Mouse (Mus musculus) right cerebral cortex, postnatal 36 days (tissue): Measurements from ENCODE around the gene Cdcp1.

Experiments
- DNase-seq, 2 experiments: peaks; one replicate each; pipeline ENCODE4 v3.0.0; 2022; ENCODE audit warnings: low spot score in 2 of 2, mixed read lengths in 1 of 2

Gene Cdcp1

DNA sequence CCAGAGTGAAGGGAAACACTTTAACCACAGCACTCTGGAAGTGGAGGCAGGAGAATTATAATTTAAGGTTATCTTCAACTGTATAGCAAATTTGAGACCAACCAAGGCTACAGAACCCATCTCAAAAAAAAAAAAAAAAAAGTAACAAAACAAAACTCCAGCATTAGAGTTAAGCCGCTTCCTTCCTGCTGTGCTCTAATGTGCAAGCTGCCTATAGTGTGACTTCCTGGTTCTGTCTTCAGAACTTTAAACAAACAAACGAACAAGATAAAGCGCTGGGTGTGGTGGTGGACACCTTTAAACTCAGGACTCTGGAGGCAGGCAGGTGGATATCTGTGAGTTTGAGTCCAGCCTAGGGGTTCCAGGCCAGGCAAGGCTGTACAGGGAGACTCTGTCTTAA, 63.8 kb downstream of the Cdcp1 start:
- no peak for DNase-seq

DNA sequence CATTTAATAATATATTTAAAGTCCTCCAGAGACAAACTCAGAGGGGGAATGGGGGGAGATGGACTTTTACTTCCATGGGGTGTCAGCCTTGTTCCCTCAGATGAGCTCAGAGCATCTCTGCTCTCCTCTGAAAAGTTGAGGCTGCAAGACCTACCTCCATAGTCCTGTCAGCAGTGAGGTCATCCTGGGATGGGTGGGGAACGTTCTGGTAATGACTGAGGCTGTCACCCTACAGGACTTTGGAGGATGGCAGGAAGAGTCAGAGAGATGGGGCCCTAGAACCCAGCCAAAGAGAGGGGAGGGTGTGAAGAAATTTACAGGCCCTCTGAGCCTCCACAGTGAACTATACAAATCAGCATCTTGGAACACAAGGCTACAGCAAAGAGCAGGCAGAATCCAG, 64.3 kb downstream of the Cdcp1 start:
- DNase-seq: no peak

GRCm38 (mm10) chr9:123150241-123151020, 65.4 kb downstream of the Cdcp1 start, which contains the start of gene Clec3b:
Gene Clec3b, plus strand, starts transcription at chr9:123150946.
- no peak for DNase-seq

DNA sequence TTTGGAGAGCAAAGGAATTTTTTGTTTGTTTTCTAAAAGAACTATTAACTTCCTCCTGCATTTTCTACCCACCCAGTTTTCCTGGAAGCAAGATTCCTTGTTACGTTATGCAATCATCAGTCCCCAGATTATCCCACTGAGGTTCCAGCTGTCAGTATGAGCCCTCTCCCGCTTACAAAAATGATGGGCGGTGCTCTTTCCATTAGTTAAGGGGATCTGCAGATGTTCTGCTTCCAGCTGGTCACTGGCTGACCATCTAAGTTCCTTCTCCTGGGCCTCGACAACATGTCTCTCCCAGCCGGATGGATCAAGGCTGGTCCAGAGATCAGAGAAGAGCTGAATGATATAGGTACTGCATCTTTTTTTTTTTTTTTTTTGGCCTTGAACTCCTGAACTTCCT, 67.4 kb downstream of the Cdcp1 start:
- no peak for DNase-seq

- no peak for DNase-seq
Measured at GRCm38 (mm10) chr9:123139887-123140614, 75.8 kb downstream of the Cdcp1 start.

GRCm38 (mm10) chr9:123138891-123139474, 76.9 kb downstream of the Cdcp1 start:
- no peak for DNase-seq

GRCm38 (mm10) chr9:123136953-123137682, 78.7 kb downstream of the Cdcp1 start:
- DNase-seq: no peak

DNA sequence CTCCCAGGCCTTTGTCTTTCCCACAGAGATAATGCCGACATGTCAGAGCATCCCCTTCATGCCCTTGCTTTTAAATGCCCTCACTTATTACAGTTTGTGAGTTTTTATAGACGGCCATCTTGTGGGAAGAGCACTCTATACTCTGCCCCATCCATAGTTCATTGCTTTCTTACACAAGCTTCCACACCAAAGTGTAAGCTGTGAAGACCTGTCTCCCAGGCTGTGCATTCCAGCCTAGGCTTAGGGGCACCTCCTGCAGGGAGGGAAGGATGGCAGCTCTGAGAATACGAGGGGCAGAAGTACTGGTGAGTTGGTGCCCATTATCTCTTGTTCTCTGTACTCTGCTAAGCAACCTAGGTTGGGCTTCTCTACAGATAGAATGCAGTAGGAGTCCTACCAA, 82.8 kb downstream of the Cdcp1 start:
- DNase-seq: no peak

- DNase-seq: no peak
Measured at GRCm38 (mm10) chr9:123127663-123128062, 88.2 kb downstream of the Cdcp1 start.

DNA sequence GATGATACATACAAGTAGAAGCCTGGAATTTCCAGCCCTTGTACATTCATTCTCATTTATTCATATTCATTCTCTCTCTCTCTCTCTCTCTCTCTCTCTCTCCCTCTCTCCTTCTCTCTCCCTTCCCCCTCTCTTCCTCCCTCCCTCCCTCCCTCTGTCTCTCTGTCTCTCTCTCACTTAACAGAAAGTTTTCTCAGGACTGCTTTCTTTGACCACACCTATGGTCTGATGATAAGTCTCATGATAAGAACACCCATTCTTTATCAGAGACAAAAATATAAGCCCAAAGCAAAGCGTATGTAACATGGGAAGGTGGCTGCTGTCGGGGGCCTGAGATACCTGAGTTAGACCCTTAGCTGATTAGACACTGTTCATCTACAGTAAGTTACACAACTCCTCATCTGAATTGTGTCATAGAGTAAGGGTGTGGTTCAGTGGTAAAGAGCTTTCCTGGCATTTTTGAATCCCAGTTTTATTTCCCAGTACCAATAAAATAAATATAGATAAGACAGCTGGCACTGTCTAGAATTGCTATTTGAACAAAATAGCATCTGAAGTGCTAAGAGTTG, 91.3 kb downstream of the Cdcp1 start:
- DNase-seq: no peak

- DNase-seq: no peak
Measured at GRCm38 (mm10) chr9:123123571-123124412, 92.0 kb downstream of the Cdcp1 start.

DNA sequence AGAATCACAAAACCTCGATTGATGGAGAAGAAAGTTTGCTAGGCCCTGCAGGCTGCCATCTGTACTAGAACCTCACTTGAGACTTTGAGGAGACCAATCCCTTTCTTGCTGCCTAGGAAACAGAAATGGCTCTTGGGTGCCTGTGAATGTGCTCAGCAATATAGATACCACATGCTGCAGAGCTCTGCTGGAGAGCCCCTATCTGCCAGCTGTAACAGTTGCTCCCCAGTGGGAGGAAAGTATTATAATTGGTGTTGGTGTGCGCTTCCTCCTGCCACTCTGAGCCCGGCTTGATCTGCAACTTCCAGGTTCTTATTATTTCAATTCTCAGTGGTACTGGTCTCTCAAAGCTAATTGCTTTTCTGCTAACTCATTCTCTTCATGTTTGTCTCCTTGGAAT, 92.8 kb downstream of the Cdcp1 start:
- no peak for DNase-seq
